Mouse (Mus musculus) frontal cortex, adult 2 months (tissue): ENCODE data around the gene Rtl9. TPM values are rescaled to one million over a fixed set of nuclear protein-coding genes. Genes with fewer than 3 reads are reported as not detected.

Experiments
- polyA plus RNA-seq: library from polyadenylated mRNA; depleted of rRNA; stranded (reverse); fragments of >200 nt; gene quantifications from 2 replicates; pipeline ENCODE4 v1.2.3, GENCODE M21; 2012; rRNA removed

Gene Rtl9
- polyA plus RNA-seq, 1 experiment = 1.1 TPM

Other genes with a start within 250 kb of the Rtl9 start
- gene Ammecr1, start 132.9 kb upstream of the Rtl9 start, polyA plus RNA-seq = 1.9 and 2.0 TPM in 2 replicates